Mouse (Mus musculus): ENCODE measurements at regions not wholly inside any gene's neighbourhood (a gene's known extent, or its start where the extent isn't known, plus 50 kb on each side); places are given as distances from the start of the nearest gene placed in this dataset.

GRCm38 (mm10) chr15:24840271-24840670, 573.3 kb downstream of the Basp1 start:
- 88% methylated on average over 2 of the region's 2 CpGs for WGBS
- Histone ChIP-seq H3K36me3 (replicated peaks) (no peaks in the 10 kb centered on the region), H3K4me1 (no peaks in the 10 kb centered on the region), H3K27me3 (ENCODE audit: poor library complexity, severe bottlenecking) (no peaks in the 10 kb centered on the region), H3K4me3 (no peak overlapping the region), H3K9me3 (no peaks in the 10 kb centered on the region), H3K27ac (no peak overlapping the region)
- no peak for DNase-seq (ENCODE audit: extremely low spot score, low spot score)

GRCm38 (mm10) chr15:24838390-24838789, 575.2 kb downstream of the Basp1 start:
- WGBS = 88% methylated on average over 7 of the region's 7 CpGs
- Histone ChIP-seq H3K36me3 (replicated peaks) (no peaks in the 10 kb centered on the region), H3K27me3 (ENCODE audit: poor library complexity, severe bottlenecking) (no peaks in the 10 kb centered on the region), H3K9me3 (no peaks in the 10 kb centered on the region), H3K27ac (no peak overlapping the region), H3K4me3 (no peak overlapping the region), H3K4me1 (no peaks in the 10 kb centered on the region)
- DNase-seq (ENCODE audit: extremely low spot score, low spot score) = no peak

- Histone ChIP-seq H3K4me1 (no peaks in the 10 kb centered on the region), H3K9me3 (no peaks in the 10 kb centered on the region), H3K36me3 (replicated peaks) (no peaks in the 10 kb centered on the region), H3K27ac (no peak overlapping the region), H3K27me3 (ENCODE audit: poor library complexity, severe bottlenecking) (no peaks in the 10 kb centered on the region), H3K4me3 (no peak overlapping the region)
- WGBS = 93% methylated on average over 1 of the region's 1 CpGs
- no peak for DNase-seq (ENCODE audit: extremely low spot score, low spot score)
Measured at GRCm38 (mm10) chr15:24827881-24828280, 585.7 kb downstream of the Basp1 start.

GRCm38 (mm10) chr15:24827259-24827658, 586.3 kb downstream of the Basp1 start:
- no peaks in the 10 kb centered on the region for H3K9me3 ChIP-seq
- DNase-seq (ENCODE audit: extremely low spot score, low spot score) = no peak
- H3K27me3 ChIP-seq (ENCODE audit: poor library complexity, severe bottlenecking) = no peaks in the 10 kb centered on the region
- no peak overlapping the region for H3K27ac ChIP-seq
- H3K36me3 ChIP-seq (replicated peaks) = no peaks in the 10 kb centered on the region
- no peak overlapping the region for H3K4me3 ChIP-seq
- H3K4me1 ChIP-seq = no peaks in the 10 kb centered on the region

GRCm38 (mm10) chr15:24796836-24797235, 616.7 kb downstream of the Basp1 start:
- no peaks in the 10 kb centered on the region for H3K36me3 ChIP-seq (replicated peaks)
- H3K27ac ChIP-seq = no peak overlapping the region
- H3K4me1 ChIP-seq = no peaks in the 10 kb centered on the region
- no peaks in the 10 kb centered on the region for H3K9me3 ChIP-seq
- no peak overlapping the region for H3K4me3 ChIP-seq
- H3K27me3 ChIP-seq (ENCODE audit: poor library complexity, severe bottlenecking) = no peaks in the 10 kb centered on the region
- 76% methylated on average over 1 of the region's 1 CpGs for WGBS
- DNase-seq (ENCODE audit: extremely low spot score, low spot score) = no peak

- no peaks in the 10 kb centered on the region for H3K27me3 ChIP-seq (ENCODE audit: poor library complexity, severe bottlenecking)
- no peak for DNase-seq (ENCODE audit: extremely low spot score, low spot score)
- H3K27ac ChIP-seq = no peak overlapping the region
- H3K36me3 ChIP-seq (replicated peaks) = no peaks in the 10 kb centered on the region
- H3K4me1 ChIP-seq = no peaks in the 10 kb centered on the region
- no peaks in the 10 kb centered on the region for H3K9me3 ChIP-seq
- no peak overlapping the region for H3K4me3 ChIP-seq
- WGBS = 86% methylated on average over 4 of the region's 4 CpGs
Measured at GRCm38 (mm10) chr15:24793381-24793780, 620.2 kb downstream of the Basp1 start.

- Histone ChIP-seq H3K36me3 (replicated peaks) (no peaks in the 10 kb centered on the region), H3K27ac (no peak overlapping the region), H3K9me3 (no peaks in the 10 kb centered on the region), H3K4me1 (no peaks in the 10 kb centered on the region), H3K4me3 (no peak overlapping the region), H3K27me3 (ENCODE audit: poor library complexity, severe bottlenecking) (no peaks in the 10 kb centered on the region)
- 67% methylated on average over 3 of the region's 3 CpGs for WGBS
- no peak for DNase-seq (ENCODE audit: extremely low spot score, low spot score)
Measured at GRCm38 (mm10) chr15:24786336-24786735, 627.2 kb downstream of the Basp1 start.

GRCm38 (mm10) chr15:24778234-24778633, 635.3 kb downstream of the Basp1 start:
- H3K36me3 ChIP-seq (replicated peaks) = no peaks in the 10 kb centered on the region
- H3K9me3 ChIP-seq = no peaks in the 10 kb centered on the region
- DNase-seq (ENCODE audit: extremely low spot score, low spot score) = no peak
- H3K4me3 ChIP-seq = no peak overlapping the region
- H3K27ac ChIP-seq = no peak overlapping the region
- H3K4me1 ChIP-seq = no peaks in the 10 kb centered on the region
- WGBS = 84% methylated on average over 1 of the region's 1 CpGs
- H3K27me3 ChIP-seq (ENCODE audit: poor library complexity, severe bottlenecking) = no peaks in the 10 kb centered on the region

GRCm38 (mm10) chr15:24751480-24752157, 661.9 kb downstream of the Basp1 start:
- no peaks in the 10 kb centered on the region for H3K4me1 ChIP-seq
- H3K9me3 ChIP-seq = no peaks in the 10 kb centered on the region
- no peak overlapping the region for H3K27ac ChIP-seq
- no peaks in the 10 kb centered on the region for H3K36me3 ChIP-seq (replicated peaks)
- no peaks in the 10 kb centered on the region for H3K27me3 ChIP-seq (ENCODE audit: poor library complexity, severe bottlenecking)
- 47% methylated on average over 2 of the region's 2 CpGs for WGBS
- DNase-seq (ENCODE audit: extremely low spot score, low spot score) = no peak
- no peak overlapping the region for H3K4me3 ChIP-seq

- no peaks in the 10 kb centered on the region for H3K9me3 ChIP-seq
- H3K27ac ChIP-seq = no peak overlapping the region
- no peak for DNase-seq (ENCODE audit: extremely low spot score, low spot score)
- H3K4me3 ChIP-seq = no peak overlapping the region
- H3K4me1 ChIP-seq = no peaks in the 10 kb centered on the region
- 71% methylated on average over 6 of the region's 6 CpGs for WGBS
- H3K27me3 ChIP-seq (ENCODE audit: poor library complexity, severe bottlenecking) = no peaks in the 10 kb centered on the region
- no peaks in the 10 kb centered on the region for H3K36me3 ChIP-seq (replicated peaks)
Measured at GRCm38 (mm10) chr15:24743240-24743639, 670.3 kb downstream of the Basp1 start.

- Histone ChIP-seq H3K27me3 (ENCODE audit: poor library complexity, severe bottlenecking) (no peaks in the 10 kb centered on the region), H3K9me3 (no peaks in the 10 kb centered on the region), H3K4me3 (no peak overlapping the region), H3K36me3 (replicated peaks) (no peaks in the 10 kb centered on the region), H3K4me1 (no peaks in the 10 kb centered on the region), H3K27ac (no peak overlapping the region)
- 93% methylated on average over 4 of the region's 4 CpGs for WGBS
- no peak for DNase-seq (ENCODE audit: extremely low spot score, low spot score)
Measured at GRCm38 (mm10) chr15:24725170-24725569, 688.4 kb downstream of the Basp1 start.

GRCm38 (mm10) chr15:24724664-24725063, 688.9 kb downstream of the Basp1 start:
- DNase-seq (ENCODE audit: extremely low spot score, low spot score) = no peak
- Histone ChIP-seq H3K4me1 (no peaks in the 10 kb centered on the region), H3K27ac (no peak overlapping the region), H3K9me3 (no peaks in the 10 kb centered on the region), H3K27me3 (ENCODE audit: poor library complexity, severe bottlenecking) (no peaks in the 10 kb centered on the region), H3K4me3 (no peak overlapping the region), H3K36me3 (replicated peaks) (no peaks in the 10 kb centered on the region)
- WGBS = 41% methylated on average over 4 of the region's 4 CpGs

- 73% methylated on average over 2 of the region's 2 CpGs for WGBS
- no peaks in the 10 kb centered on the region for H3K4me1 ChIP-seq
- DNase-seq (ENCODE audit: extremely low spot score, low spot score) = no peak
- H3K27me3 ChIP-seq (ENCODE audit: poor library complexity, severe bottlenecking) = no peaks in the 10 kb centered on the region
- H3K9me3 ChIP-seq = no peaks in the 10 kb centered on the region
- no peaks in the 10 kb centered on the region for H3K36me3 ChIP-seq (replicated peaks)
- no peak overlapping the region for H3K27ac ChIP-seq
- no peak overlapping the region for H3K4me3 ChIP-seq
Measured at GRCm38 (mm10) chr15:24720346-24720745, 693.2 kb downstream of the Basp1 start.

- Histone ChIP-seq H3K36me3 (replicated peaks) (no peaks in the 10 kb centered on the region), H3K27me3 (ENCODE audit: poor library complexity, severe bottlenecking) (no peaks in the 10 kb centered on the region), H3K4me3 (no peak overlapping the region), H3K27ac (no peak overlapping the region), H3K4me1 (no peaks in the 10 kb centered on the region), H3K9me3 (no peaks in the 10 kb centered on the region)
- DNase-seq (ENCODE audit: extremely low spot score, low spot score) = no peak
- 82% methylated on average over 4 of the region's 4 CpGs for WGBS
Measured at GRCm38 (mm10) chr15:24682167-24682566, 731.4 kb downstream of the Basp1 start.
